In genomic region chr4:149923014-149923413, GRCm38 (mm10) we compare ENCODE assay signal across 17 mouse cellular contexts. TPM values are rescaled to one million over a fixed set of nuclear protein-coding genes. Genes with fewer than 3 reads are reported as not detected.
DNase-seq lines count a peak whose midpoint lies in the region; ATAC-seq lines count a peak whose summit lies in the region.
"Had no signal": no experiment of that assay in that cellular context is flagged by ENCODE, and none has a peak within 500 bp of the region (broad histone marks: within the 10 kb centered on the region; RNA-seq: fewer than 3 reads in every experiment).

No protein-coding gene starts in this region.

- no peaks in the 10 kb centered on the region for H3K9me3 ChIP-seq in heart, embryonic 10.5 days
- H3K9me3 ChIP-seq in lung, embryonic 15.5 days: 0 out of 2 replicates have a peak, but pooled peaks cover 3% of the 10 kb centered on the region
- H3K9me3 ChIP-seq in embryonic facial prominence, embryonic 15.5 days (replicated peaks): no peaks in the 10 kb centered on the region
- H3K9me3 ChIP-seq in neural tube, embryonic 12.5 days: peaks cover 5% of the 10 kb centered on the region; the same call in 1 of the 2 replicates
- H3K9me3 ChIP-seq: forebrain, embryonic 15.5 days; heart, embryonic 15.5 days; midbrain, embryonic 15.5 days had no signal

- no peaks in the 10 kb centered on the region for H3K36me3 ChIP-seq in heart, embryonic 10.5 days
- no peaks in the 10 kb centered on the region for H3K36me3 ChIP-seq in lung, embryonic 15.5 days
- no peaks in the 10 kb centered on the region for H3K36me3 ChIP-seq in embryonic facial prominence, embryonic 15.5 days
- no peaks in the 10 kb centered on the region for H3K36me3 ChIP-seq in neural tube, embryonic 12.5 days
- H3K36me3 ChIP-seq: forebrain, embryonic 15.5 days; heart, embryonic 15.5 days; midbrain, embryonic 15.5 days had no signal

- H3K4me2 ChIP-seq in lung, embryonic 15.5 days: no peak overlapping the region
- no peak overlapping the region for H3K4me2 ChIP-seq in embryonic facial prominence, embryonic 15.5 days (replicated peaks)
- no peak overlapping the region for H3K4me2 ChIP-seq in neural tube, embryonic 12.5 days (replicated peaks)
- H3K4me2 ChIP-seq: forebrain, embryonic 15.5 days; heart, embryonic 15.5 days; midbrain, embryonic 15.5 days had no signal

- ATAC-seq in lung, embryonic 15.5 days (ENCODE audit: borderline replicate concordance, extremely low read depth, low FRiP score, low TSS enrichment): no peak
- no peak for ATAC-seq in embryonic facial prominence, embryonic 15.5 days (ENCODE audit: insufficient number of reproducible peaks, low FRiP score, low TSS enrichment, low read depth)
- no peak for ATAC-seq in neural tube, embryonic 12.5 days (ENCODE audit: low FRiP score, low read depth)

- H3K9ac ChIP-seq in lung, embryonic 15.5 days: no peak overlapping the region
- no peak overlapping the region for H3K9ac ChIP-seq in embryonic facial prominence, embryonic 15.5 days
- no peak overlapping the region; the same call in 1 of the 2 replicates for H3K9ac ChIP-seq in neural tube, embryonic 12.5 days
- H3K9ac ChIP-seq: forebrain, embryonic 15.5 days; heart, embryonic 15.5 days; liver, embryonic 14.5 days; midbrain, embryonic 15.5 days had no signal

- no peak overlapping the region for H3K4me3 ChIP-seq in heart, embryonic 10.5 days
- no peak overlapping the region for H3K4me3 ChIP-seq in lung, embryonic 15.5 days
- H3K4me3 ChIP-seq in embryonic facial prominence, embryonic 15.5 days (replicated peaks): no peak overlapping the region
- H3K4me3 ChIP-seq in neural tube, embryonic 12.5 days: no peak overlapping the region
- H3K4me3 ChIP-seq: forebrain, embryonic 15.5 days; heart, embryonic 15.5 days; left cerebral cortex, adult 2 months; midbrain, embryonic 15.5 days had no signal

- no peak for DNase-seq in heart, embryonic 10.5 days (ENCODE audit: low spot score)
- no peak for DNase-seq in heart, postnatal 10 days
- DNase-seq in lung, postnatal 4 days: no peak
- DNase-seq in cerebellum, postnatal 10 days: no peak
- no peak for DNase-seq in cerebellum, adult 9-10 months
- DNase-seq: B cell, adult 2 months; cerebellum, adult 11 months; right cerebral cortex, postnatal 4 days; thymus, adult 2 months had no signal

- H3K27ac ChIP-seq in heart, embryonic 10.5 days: peak overlapping the region; percentile 78
- peak overlapping the region; percentile 38 for H3K27ac ChIP-seq in lung, embryonic 15.5 days
- H3K27ac ChIP-seq in embryonic facial prominence, embryonic 15.5 days (replicated peaks): 0 out of 2 replicates have a peak overlapping the region, but pooled peaks have one; percentile 55
- H3K27ac ChIP-seq in neural tube, embryonic 12.5 days: 0 out of 2 replicates have a peak overlapping the region, but pooled peaks have one; percentile 32
- H3K27ac ChIP-seq: liver, embryonic 14.5 days; midbrain, embryonic 15.5 days had no signal

- 83% methylated on average over 4 of the region's 5 CpGs for WGBS in heart, embryonic 10.5 days
- 70% methylated on average over 4 of the region's 5 CpGs for WGBS in lung, embryonic 15.5 days
- WGBS in embryonic facial prominence, embryonic 15.5 days: 32% methylated on average over 4 of the region's 5 CpGs
- 69% methylated on average over 4 of the region's 5 CpGs for WGBS in neural tube, embryonic 12.5 days

- peaks cover 55% of the 10 kb centered on the region for H3K4me1 ChIP-seq in heart, embryonic 10.5 days
- peaks cover 44% of the 10 kb centered on the region for H3K4me1 ChIP-seq in lung, embryonic 15.5 days
- peaks cover 57% of the 10 kb centered on the region for H3K4me1 ChIP-seq in embryonic facial prominence, embryonic 15.5 days
- peaks cover 42% of the 10 kb centered on the region for H3K4me1 ChIP-seq in neural tube, embryonic 12.5 days
- H3K4me1 ChIP-seq: midbrain, embryonic 15.5 days had no signal

- intact Hi-C loops in heart, postnatal 10 days (cut with DNase I): no loop called here

- H3K27me3 ChIP-seq in heart, embryonic 10.5 days (ENCODE audit: insufficient read depth, poor library complexity, severe bottlenecking): no peaks in the 10 kb centered on the region; the same call in 1 of the 2 replicates
- no peaks in the 10 kb centered on the region for H3K27me3 ChIP-seq in lung, embryonic 15.5 days
- H3K27me3 ChIP-seq in embryonic facial prominence, embryonic 15.5 days: no peaks in the 10 kb centered on the region
- H3K27me3 ChIP-seq in neural tube, embryonic 12.5 days (replicated peaks): no peaks in the 10 kb centered on the region
- H3K27me3 ChIP-seq: forebrain, embryonic 15.5 days; heart, embryonic 15.5 days; midbrain, embryonic 15.5 days had no signal

RNA-seq across cellular contexts. Expression of gene Spsb1, which starts 31.8 kb away (rescaled TPM):
- 3.9 and 9.2 TPM in 2 replicates for polyA plus RNA-seq in heart, embryonic 10.5 days (2016; fragmentation: Nextera tagmentation; extraction: Ambion mirVana)
- 10 to 100 TPM; 34.3 to 56.2 TPM for total RNA-seq in heart, postnatal 10 days (2021)
- 15.6 and 15.7 TPM in 2 replicates for polyA plus RNA-seq in lung, embryonic 15.5 days (2015; fragmentation: Nextera tagmentation; extraction: Ambion mirVana)
- polyA plus RNA-seq in embryonic facial prominence, embryonic 15.5 days (2015; fragmentation: Nextera tagmentation; extraction: Ambion mirVana): 17.5 and 18.2 TPM in 2 replicates
- polyA plus RNA-seq in neural tube, embryonic 12.5 days (2016; fragmentation: Nextera tagmentation; extraction: Ambion mirVana): 17.3 and 19.1 TPM in 2 replicates
